Mouse (Mus musculus): Measurements from ENCODE around the gene Vcan.

DNA sequence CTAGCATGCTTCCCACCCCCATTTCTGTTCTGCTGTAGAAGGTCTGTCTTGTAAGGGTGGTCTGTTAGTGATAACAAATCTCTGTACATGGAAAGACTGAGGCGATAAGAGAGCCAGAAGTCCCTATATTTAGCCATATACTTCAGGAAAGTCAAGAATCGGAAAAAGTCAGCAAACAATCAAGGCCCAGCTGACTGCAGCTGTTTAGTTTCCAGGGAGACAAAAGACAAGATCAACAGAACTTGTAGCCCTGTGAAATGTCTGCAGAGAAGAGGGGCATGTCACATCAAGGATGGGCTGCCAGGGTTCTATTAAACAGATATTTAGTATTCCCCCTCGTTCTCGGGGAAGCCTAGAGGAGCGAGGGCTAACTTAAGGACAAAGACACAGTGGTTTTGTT lies 7.2 kb downstream of the Vcan start:
- TF ChIP-seq CTCF (IDR thresholded peaks at IDR 0.05; ENCODE audit: extremely low read depth, insufficient read depth, insufficient read length, insufficient replicate concordance) (no peak), POLR2A (IDR thresholded peaks at IDR 0.05; ENCODE audit: low read depth, low read length) (no peak)
